9 mouse cellular contexts compared by ENCODE assay signal in genomic region chr4:41773502-41773901, GRCm38 (mm10). TPM values are rescaled to one million over a fixed set of nuclear protein-coding genes. Genes with fewer than 3 reads are reported as not detected.
DNase-seq lines count a peak whose midpoint lies in the region; ATAC-seq and TF ChIP-seq lines count a peak whose summit lies in the region.
"Not testable (repeated sequence)": the region's sequence is repeated elsewhere in the genome, so short reads cannot be mapped to it uniquely, and the experiment has no call there.
"Had no signal": no experiment of that assay in that cellular context is flagged by ENCODE, and none has a peak within 500 bp of the region (broad histone marks: within the 10 kb centered on the region; RNA-seq: fewer than 3 reads in every experiment).

No protein-coding gene starts in this region.

- H3K27ac ChIP-seq in MEL (ENCODE audit: control insufficient read depth, low read depth, low read length): peak overlapping the region; percentile 77
- H3K27ac ChIP-seq in forebrain, embryonic 15.5 days (replicated peaks); lung, embryonic 14.5 days (ENCODE audit: low read depth); stomach, postnatal 0 days (replicated peaks): not testable (repeated sequence)
- H3K27ac ChIP-seq in neural tube, embryonic 13.5 days (replicated peaks): peak overlapping the region; percentile 59; the same call in 1 of the 2 replicates

- not testable (repeated sequence) for H3K9me3 ChIP-seq in MEL (replicated peaks; ENCODE audit: insufficient read depth, low read length); forebrain, embryonic 15.5 days; lung, embryonic 14.5 days (ENCODE audit: low read depth, low read length); neural tube, embryonic 13.5 days; stomach, postnatal 0 days (ENCODE audit: control insufficient read depth, low read length)

- peak overlapping the region; percentile 62 for H3K9ac ChIP-seq in MEL (ENCODE audit: control insufficient read depth, low read depth, low read length, poor library complexity, severe bottlenecking)
- peak overlapping the region; percentile 46 for H3K9ac ChIP-seq in forebrain, embryonic 15.5 days (replicated peaks)
- not testable (repeated sequence) for H3K9ac ChIP-seq in lung, embryonic 14.5 days; stomach, postnatal 0 days (ENCODE audit: low read length)
- peak overlapping the region; percentile 66 for H3K9ac ChIP-seq in neural tube, embryonic 13.5 days

- not testable (repeated sequence) for H3K27me3 ChIP-seq in MEL (ENCODE audit: control insufficient read depth in 1 of 2, insufficient read depth in 2 of 2, low read length in 2 of 2); forebrain, embryonic 15.5 days; lung, embryonic 14.5 days (ENCODE audit: insufficient read depth, low read length); neural tube, embryonic 13.5 days; stomach, postnatal 0 days (ENCODE audit: control insufficient read depth, insufficient read depth, low read length)

- H3K36me3 ChIP-seq in MEL (ENCODE audit: control insufficient read depth in 1 of 2, insufficient read depth in 2 of 2, low read length in 2 of 2); forebrain, embryonic 15.5 days; lung, embryonic 14.5 days (ENCODE audit: insufficient read depth); neural tube, embryonic 13.5 days; stomach, postnatal 0 days (ENCODE audit: control insufficient read depth, insufficient read depth, low read length): not testable (repeated sequence)

- not testable (repeated sequence) for H3K4me1 ChIP-seq in MEL (ENCODE audit: control insufficient read depth in 1 of 2, insufficient read depth in 2 of 2, low read length in 2 of 2); forebrain, embryonic 15.5 days; lung, embryonic 14.5 days (ENCODE audit: insufficient read depth); neural tube, embryonic 13.5 days (replicated peaks); stomach, postnatal 0 days (replicated peaks; ENCODE audit: control insufficient read depth, insufficient read depth)

- not testable (repeated sequence) for ATAC-seq in forebrain, embryonic 15.5 days (replicated peaks); lung, embryonic 14.5 days (ENCODE audit: insufficient read depth); neural tube, embryonic 13.5 days (ENCODE audit: low read depth); stomach, postnatal 0 days (ENCODE audit: low FRiP score, low TSS enrichment)

- peak; percentile 87 for DNase-seq in MEL (ENCODE audit: low read depth, low spot score)
- DNase-seq in cerebellum, adult 8-10 months: peak; percentile 71
- peak; percentile 64 to 71 for DNase-seq in heart, postnatal 14 days
- peak; percentile 87 for DNase-seq in kidney, postnatal 10 days
- DNase-seq in lung, embryonic 14.5 days: peak; percentile 77
- peak; percentile 66 for DNase-seq in stomach, postnatal 0 days (ENCODE audit: low spot score)

- TF ChIP-seq EP300 in MEL (IDR thresholded peaks at IDR 0.05; ENCODE audit: low read depth in 1 of 2, low read length in 2 of 2): 0 out of 4 replicates have a peak, but pooled peaks of 1 of the 2 experiments have one; percentile 12
- TF ChIP-seq EP300 in stomach, postnatal 0 days (optimal IDR thresholded peaks at IDR 0.05): not testable (repeated sequence)

- not testable (repeated sequence) for TF ChIP-seq RAD21 in MEL (IDR thresholded peaks at IDR 0.05; ENCODE audit: low read depth, low read length)

- not testable (repeated sequence) for TF ChIP-seq POLR2A in MEL (IDR thresholded peaks at IDR 0.05; ENCODE audit: control insufficient read depth in 1 of 2, insufficient read depth in 1 of 2, low read depth in 1 of 2, low read length in 2 of 2, poor library complexity in 1 of 2)

- H3K4me2 ChIP-seq in forebrain, embryonic 15.5 days (replicated peaks): peak overlapping the region; percentile 52
- peak overlapping the region; percentile 51 for H3K4me2 ChIP-seq in lung, embryonic 14.5 days
- peak overlapping the region; percentile 55 for H3K4me2 ChIP-seq in neural tube, embryonic 13.5 days
- peak overlapping the region; percentile 35; the same call in 1 of the 2 replicates for H3K4me2 ChIP-seq in stomach, postnatal 0 days (replicated peaks; ENCODE audit: low read depth)

- not testable (repeated sequence) for TF ChIP-seq CTCF in MEL (IDR thresholded peaks at IDR 0.05 in 2 of 3, conservative IDR thresholded peaks at IDR 0.05 in 1 of 3; ENCODE audit: control insufficient read depth in 1 of 3, insufficient read depth in 1 of 3, low read depth in 2 of 3, low read length in 3 of 3, poor library complexity in 1 of 3, severe bottlenecking in 1 of 3); lung, embryonic 14.5 days (IDR thresholded peaks at IDR 0.05; ENCODE audit: low read depth); stomach, postnatal 0 days (IDR thresholded peaks at IDR 0.05; ENCODE audit: low read depth)

- H3K79me2 ChIP-seq in MEL (ENCODE audit: control insufficient read depth, insufficient read depth, low read length, poor library complexity): not testable (repeated sequence)

- peak overlapping the region; percentile 74 to 78; a peak in 3 of 4 replicates for H3K4me3 ChIP-seq in MEL (ENCODE audit: control insufficient read depth in 1 of 2, insufficient read depth in 1 of 2, low read depth in 2 of 2, low read length in 2 of 2)
- peak overlapping the region; percentile 48 for H3K4me3 ChIP-seq in forebrain, embryonic 15.5 days
- peak overlapping the region; percentile 32 for H3K4me3 ChIP-seq in lung, embryonic 14.5 days (ENCODE audit: low read depth, low read length)
- H3K4me3 ChIP-seq in neural tube, embryonic 13.5 days: peak overlapping the region; percentile 48
- H3K4me3 ChIP-seq in stomach, postnatal 0 days (ENCODE audit: low read depth, low read length): peak overlapping the region; percentile 23; the same call in 1 of the 2 replicates

- 0% methylated on average over 23 of the region's 25 CpGs for WGBS in forebrain, embryonic 15.5 days
- 3% methylated on average over 16 of the region's 25 CpGs for WGBS in lung, embryonic 14.5 days
- 4% methylated on average over 21 of the region's 25 CpGs for WGBS in neural tube, embryonic 13.5 days
- 0% methylated on average over 10 of the region's 25 CpGs for WGBS in stomach, postnatal 0 days

- intact Hi-C loops in heart, postnatal 14 days (cut with DNase I): not testable (repeated sequence)

RNA-seq across cellular contexts. Expression of gene Ccl27a, which starts 0.5 kb away (rescaled TPM):
- 4.9 and 6.4 TPM in 2 replicates for total RNA-seq in MEL (2012; rRNA removed)
- 10 to 100 TPM in 1 of 2 experiments, not detected in 1; 12.1 TPM for polyA plus RNA-seq in MEL (2012; ENCODE audit: insufficient read depth in 1 of 2, insufficient read length in 2 of 2, low read depth in 1 of 2, low replicate concordance in 2 of 2, missing spikeins in 1 of 2)
- polyA plus RNA-seq in forebrain, embryonic 15.5 days (2015; fragmentation: Nextera tagmentation; extraction: Ambion mirVana): 213 and 219 TPM in 2 replicates
- 10 to 100 TPM; 17.2 to 19.3 TPM for total RNA-seq in heart, postnatal 14 days (2021)
- 28.2 and 30.0 TPM in 2 replicates for polyA plus RNA-seq in lung, embryonic 14.5 days (2014; fragmentation: Nextera tagmentation; extraction: Ambion mirVana)
- polyA plus RNA-seq in neural tube, embryonic 13.5 days (2015; fragmentation: Nextera tagmentation; extraction: Ambion mirVana): 204 and 212 TPM in 2 replicates
- polyA plus RNA-seq in stomach, postnatal 0 days (2015; fragmentation: Nextera tagmentation; extraction: Ambion mirVana): 21.2 and 21.3 TPM in 2 replicates

RNA-seq across cellular contexts. Expression of gene Sigmar1, which starts 17.5 kb away (rescaled TPM):
- 59.4 and 80.1 TPM in 2 replicates for total RNA-seq in MEL (2012; rRNA removed)
- 100 to 1,000 TPM; 112 to 190 TPM for polyA plus RNA-seq in MEL (2012; ENCODE audit: insufficient read depth in 1 of 2, insufficient read length in 2 of 2, low read depth in 1 of 2, low replicate concordance in 2 of 2, missing spikeins in 1 of 2)
- 46.3 and 46.5 TPM in 2 replicates for polyA plus RNA-seq in forebrain, embryonic 15.5 days (2015; fragmentation: Nextera tagmentation; extraction: Ambion mirVana)
- 10 to 100 TPM; 22.8 to 23.2 TPM for total RNA-seq in heart, postnatal 14 days (2021)
- polyA plus RNA-seq in lung, embryonic 14.5 days (2014; fragmentation: Nextera tagmentation; extraction: Ambion mirVana): 82.5 and 94.6 TPM in 2 replicates
- 75.1 and 75.2 TPM in 2 replicates for polyA plus RNA-seq in neural tube, embryonic 13.5 days (2015; fragmentation: Nextera tagmentation; extraction: Ambion mirVana)
- 41.6 and 43.9 TPM in 2 replicates for polyA plus RNA-seq in stomach, postnatal 0 days (2015; fragmentation: Nextera tagmentation; extraction: Ambion mirVana)

RNA-seq across cellular contexts. Expression of gene Galt, which starts 18.5 kb away (rescaled TPM):
- 22.7 and 26.5 TPM in 2 replicates for total RNA-seq in MEL (2012; rRNA removed)
- 10 to 100 TPM in 1 of 2 experiments, not detected in 1; 31.9 TPM for polyA plus RNA-seq in MEL (2012; ENCODE audit: insufficient read depth in 1 of 2, insufficient read length in 2 of 2, low read depth in 1 of 2, low replicate concordance in 2 of 2, missing spikeins in 1 of 2)
- polyA plus RNA-seq in forebrain, embryonic 15.5 days (2015; fragmentation: Nextera tagmentation; extraction: Ambion mirVana): 22.7 and 23.5 TPM in 2 replicates
- 10 to 100 TPM; 45.6 to 52.0 TPM for total RNA-seq in heart, postnatal 14 days (2021)
- polyA plus RNA-seq in lung, embryonic 14.5 days (2014; fragmentation: Nextera tagmentation; extraction: Ambion mirVana): 25.6 and 26.9 TPM in 2 replicates
- 35.4 and 38.0 TPM in 2 replicates for polyA plus RNA-seq in neural tube, embryonic 13.5 days (2015; fragmentation: Nextera tagmentation; extraction: Ambion mirVana)
- 27.4 and 31.3 TPM in 2 replicates for polyA plus RNA-seq in stomach, postnatal 0 days (2015; fragmentation: Nextera tagmentation; extraction: Ambion mirVana)

RNA-seq across cellular contexts. Expression of gene Arid3c, which starts 42.6 kb away (rescaled TPM):
- total RNA-seq in MEL (2012; rRNA removed): not detected in 2 replicates
- polyA plus RNA-seq in MEL (2012; ENCODE audit: insufficient read depth in 1 of 2, insufficient read length in 2 of 2, low read depth in 1 of 2, low replicate concordance in 2 of 2, missing spikeins in 1 of 2): under 1 TPM in 1 of 2 experiments, not detected in 1; 0.13 TPM
- 0.13 and 0.18 TPM in 2 replicates for polyA plus RNA-seq in forebrain, embryonic 15.5 days (2015; fragmentation: Nextera tagmentation; extraction: Ambion mirVana)
- total RNA-seq in heart, postnatal 14 days (2021): not detected
- not detected in 2 replicates for polyA plus RNA-seq in lung, embryonic 14.5 days (2014; fragmentation: Nextera tagmentation; extraction: Ambion mirVana)
- polyA plus RNA-seq in neural tube, embryonic 13.5 days (2015; fragmentation: Nextera tagmentation; extraction: Ambion mirVana): 1.6 and 2.2 TPM in 2 replicates
- polyA plus RNA-seq in stomach, postnatal 0 days (2015; fragmentation: Nextera tagmentation; extraction: Ambion mirVana): 0.05 and 0.07 TPM in 2 replicates
- total RNA-seq: hematopoietic stem cell, adult 5-6 weeks had no signal

RNA-seq across cellular contexts. Expression of gene Dctn3, which starts 50.5 kb away (rescaled TPM):
- 51.8 and 57.7 TPM in 2 replicates for total RNA-seq in MEL (2012; rRNA removed)
- 10 to 100 TPM in 1 of 2 experiments, not detected in 1; 64.6 TPM for polyA plus RNA-seq in MEL (2012; ENCODE audit: insufficient read depth in 1 of 2, insufficient read length in 2 of 2, low read depth in 1 of 2, low replicate concordance in 2 of 2, missing spikeins in 1 of 2)
- polyA plus RNA-seq in forebrain, embryonic 15.5 days (2015; fragmentation: Nextera tagmentation; extraction: Ambion mirVana): 304 and 307 TPM in 2 replicates
- total RNA-seq in heart, postnatal 14 days (2021): 10 to 100 TPM; 83.6 to 87.8 TPM
- 103 and 106 TPM in 2 replicates for polyA plus RNA-seq in lung, embryonic 14.5 days (2014; fragmentation: Nextera tagmentation; extraction: Ambion mirVana)
- 278 and 317 TPM in 2 replicates for polyA plus RNA-seq in neural tube, embryonic 13.5 days (2015; fragmentation: Nextera tagmentation; extraction: Ambion mirVana)
- polyA plus RNA-seq in stomach, postnatal 0 days (2015; fragmentation: Nextera tagmentation; extraction: Ambion mirVana): 129 TPM in 2 replicates

Comparison
In these comparisons a context has a peak if more than half of its experiments do, and no peak if none do; other contexts are left out.
1. H3K4me3 ChIP-seq: peak in every context shown above with its lines; median percentile 76 in MEL; 48 in forebrain, embryonic 15.5 days; 48 in neural tube, embryonic 13.5 days; 32 in lung, embryonic 14.5 days; 23 in stomach, postnatal 0 days.